Mouse (Mus musculus) hindbrain, embryonic 11.5 days (tissue): ENCODE results near the gene Flt1. TPM values are rescaled to one million over a fixed set of nuclear protein-coding genes. Genes with fewer than 3 reads are reported as not detected.

Experiments
- ATAC-seq: fragments of 200-750 bp; cut with Nextera tagmentation; 2 replicates; pipeline ENCODE4 v1.8.0; 2017; ENCODE audit warnings: mild to moderate bottlenecking, moderate TSS enrichment, moderate library complexity; ENCODE audit not compliant: low FRiP score
- DNase-seq: peaks from one replicate; pipeline ENCODE4 v3.0.0-alpha.2; 2015; ENCODE audit warnings: low spot score
- H3K27ac ChIP-seq: fragments of 300-500 bp; sonication (generic); 2 replicates; pipeline ENCODE4 v1.5.1; 2014; ENCODE audit warnings: mild to moderate bottlenecking, low read depth, low read length
- H3K27me3 ChIP-seq: fragments of 300-500 bp; sonication (generic); 2 replicates; pipeline ENCODE4 v1.6.1; 2014; ENCODE audit warnings: mild to moderate bottlenecking, low read length, moderate library complexity, mixed read lengths; ENCODE audit not compliant: control insufficient read depth, insufficient read depth
- H3K36me3 ChIP-seq: fragments of 300-500 bp; sonication (generic); 2 replicates; pipeline ENCODE4 v1.6.1; 2014; ENCODE audit warnings: mild to moderate bottlenecking, low read length, moderate library complexity, mixed read lengths; ENCODE audit not compliant: control insufficient read depth, insufficient read depth
- H3K4me1 ChIP-seq: fragments of 300-500 bp; sonication (generic); replicated peaks from 2 replicates; pipeline ENCODE4 v1.6.1; 2014; ENCODE audit warnings: low read length, mixed read lengths; ENCODE audit not compliant: control insufficient read depth, insufficient read depth
- H3K4me2 ChIP-seq: fragments of 300-500 bp; sonication (generic); replicated peaks from 2 replicates; pipeline ENCODE4 v1.6.1; 2014; ENCODE audit warnings: mild to moderate bottlenecking, low read depth, low read length
- H3K4me3 ChIP-seq: fragments of 300-500 bp; sonication (generic); 2 replicates; pipeline ENCODE4 v1.5.1; 2014; ENCODE audit warnings: low read depth, low read length
- H3K9ac ChIP-seq: fragments of 300-500 bp; sonication (generic); 2 replicates; pipeline ENCODE4 v1.6.1; 2014; ENCODE audit warnings: low read depth, low read length
- H3K9me3 ChIP-seq: fragments of 300-500 bp; sonication (generic); 2 replicates; pipeline ENCODE4 v1.6.1; 2016; ENCODE audit warnings: low read length; ENCODE audit not compliant: control insufficient read depth
- WGBS: fragments of 180-500 bp; shearing (Covaris S2); extraction: QIAGEN DNeasy Blood & Tissue Kit; methylation state at CpG from one replicate; pipeline ENCODE4 v1.1.7; 2014; 5-methylcytosine and 5-hydroxymethylcytosine counted together
- polyA plus RNA-seq: library from polyadenylated mRNA; unstranded; fragments of >200 nt; fragmentation: Nextera tagmentation; extraction: Ambion mirVana; gene quantifications from 2 replicates; pipeline ENCODE4 v1.2.1, GENCODE M21; 2014

Flt1 gene
- polyA plus RNA-seq, 1 experiment from 2014 or later, result 12.3 TPM

- Histone ChIP-seq H3K27ac (no peak overlapping the region), H3K9ac (no peak overlapping the region), H3K4me2 (no peak overlapping the region), H3K36me3 (no peaks in the 10 kb centered on the region), H3K4me1 (no peaks in the 10 kb centered on the region), H3K9me3 (no peaks in the 10 kb centered on the region), H3K27me3 (peaks cover 18% of the 10 kb centered on the region), H3K4me3 (no peak overlapping the region)
- ATAC-seq (no peak), DNase-seq (no peak)
- WGBS, result 78% methylated on average over 15 of the region's 15 CpGs
Observed at GRCm38 (mm10) chr5:147716697-147717217, 9.1 kb downstream of the Flt1 start.

GRCm38 (mm10) chr5:147716276-147716675 lies 9.5 kb downstream of the Flt1 start:
- Histone ChIP-seq H3K27me3 (peaks cover 13% of the 10 kb centered on the region), H3K9me3 (no peaks in the 10 kb centered on the region), H3K27ac (no peak overlapping the region), H3K4me1 (no peaks in the 10 kb centered on the region), H3K4me3 (no peak overlapping the region), H3K4me2 (no peak overlapping the region), H3K9ac (no peak overlapping the region), H3K36me3 (no peaks in the 10 kb centered on the region)
- DNase-seq (no peak), ATAC-seq (no peak)
- 87% methylated on average over 9 of the region's 9 CpGs for WGBS

GRCm38 (mm10) chr5:147715391-147715790 lies 10.4 kb downstream of the Flt1 start:
- H3K36me3 ChIP-seq, result no peaks in the 10 kb centered on the region
- DNase-seq (no peak), ATAC-seq (no peak)
- no peak overlapping the region for H3K4me3 ChIP-seq
- no peak overlapping the region for H3K4me2 ChIP-seq
- H3K9ac ChIP-seq, result no peak overlapping the region
- H3K9me3 ChIP-seq, result no peaks in the 10 kb centered on the region
- WGBS, result 78% methylated on average over 13 of the region's 13 CpGs
- H3K4me1 ChIP-seq, result no peaks in the 10 kb centered on the region
- H3K27ac ChIP-seq, result no peak overlapping the region
- peaks cover 4% of the 10 kb centered on the region for H3K27me3 ChIP-seq

GRCm38 (mm10) chr5:147708500-147708899 lies 17.3 kb downstream of the Flt1 start:
- H3K27me3 ChIP-seq, result no peaks in the 10 kb centered on the region
- H3K36me3 ChIP-seq, result no peaks in the 10 kb centered on the region
- no peaks in the 10 kb centered on the region for H3K9me3 ChIP-seq
- H3K9ac ChIP-seq, result no peak overlapping the region
- H3K4me1 ChIP-seq, result no peaks in the 10 kb centered on the region
- no peak overlapping the region for H3K4me3 ChIP-seq
- H3K4me2 ChIP-seq, result no peak overlapping the region
- WGBS, result 21% methylated on average over 4 of the region's 4 CpGs
- DNase-seq, result peak; percentile 33
- no peak overlapping the region for H3K27ac ChIP-seq
- no peak for ATAC-seq

- ATAC-seq (no peak), DNase-seq (no peak)
- Histone ChIP-seq H3K4me2 (no peak overlapping the region), H3K4me1 (no peaks in the 10 kb centered on the region), H3K36me3 (no peaks in the 10 kb centered on the region), H3K9ac (no peak overlapping the region), H3K4me3 (no peak overlapping the region), H3K27ac (no peak overlapping the region), H3K9me3 (no peaks in the 10 kb centered on the region), H3K27me3 (no peaks in the 10 kb centered on the region)
- 43% methylated on average over 4 of the region's 4 CpGs for WGBS
Observed at GRCm38 (mm10) chr5:147707479-147707878, 18.3 kb downstream of the Flt1 start.

GRCm38 (mm10) chr5:147704890-147705289 lies 20.9 kb downstream of the Flt1 start:
- H3K4me1 ChIP-seq, result no peaks in the 10 kb centered on the region
- 34% methylated on average over 4 of the region's 4 CpGs for WGBS
- H3K27me3 ChIP-seq, result no peaks in the 10 kb centered on the region

GRCm38 (mm10) chr5:147702423-147702822 lies 23.4 kb downstream of the Flt1 start:
- DNase-seq, result no peak
- Histone ChIP-seq H3K4me2 (no peak overlapping the region), H3K4me1 (no peaks in the 10 kb centered on the region), H3K27me3 (no peaks in the 10 kb centered on the region), H3K4me3 (no peak overlapping the region), H3K27ac (no peak overlapping the region), H3K9me3 (no peaks in the 10 kb centered on the region), H3K36me3 (no peaks in the 10 kb centered on the region), H3K9ac (no peak overlapping the region)
- 91% methylated on average over 5 of the region's 5 CpGs for WGBS
- no peak for ATAC-seq

More at GRCm38 (mm10) chr5:147704890-147705289, 20.9 kb downstream of the Flt1 start:
- H3K36me3 ChIP-seq, result no peaks in the 10 kb centered on the region
- H3K4me3 ChIP-seq, result no peak overlapping the region
- H3K9me3 ChIP-seq, result no peaks in the 10 kb centered on the region
- no peak overlapping the region for H3K27ac ChIP-seq
- DNase-seq (peak; percentile 18), ATAC-seq (no peak)
- no peak overlapping the region for H3K4me2 ChIP-seq
- no peak overlapping the region for H3K9ac ChIP-seq

- whole genome bisulfite sequencing, result 85% methylated on average over 3 of the region's 3 CpGs
- Histone ChIP-seq H3K4me1 (no peaks in the 10 kb centered on the region), H3K4me2 (no peak overlapping the region), H3K9me3 (no peaks in the 10 kb centered on the region), H3K36me3 (no peaks in the 10 kb centered on the region), H3K9ac (no peak overlapping the region), H3K27me3 (no peaks in the 10 kb centered on the region), H3K27ac (no peak overlapping the region), H3K4me3 (no peak overlapping the region)
- DNase-seq (no peak), ATAC-seq (no peak)
Observed at GRCm38 (mm10) chr5:147701024-147701423, 24.8 kb downstream of the Flt1 start.

- no peak overlapping the region for H3K9ac ChIP-seq
- H3K4me1 ChIP-seq, result no peaks in the 10 kb centered on the region
- peak; percentile 18 for DNase-seq
- H3K27me3 ChIP-seq, result no peaks in the 10 kb centered on the region
- no peak for ATAC-seq
- H3K9me3 ChIP-seq, result no peaks in the 10 kb centered on the region
- H3K4me3 ChIP-seq, result no peak overlapping the region
- no peak overlapping the region for H3K27ac ChIP-seq
- 39% methylated on average over 13 of the region's 13 CpGs for WGBS
- no peaks in the 10 kb centered on the region for H3K36me3 ChIP-seq
- no peak overlapping the region for H3K4me2 ChIP-seq
Observed at GRCm38 (mm10) chr5:147698044-147698443, 27.8 kb downstream of the Flt1 start.
